Mouse (Mus musculus): ENCODE results near the gene Olfr1380.
"Not testable (repeated sequence)": the region's sequence is repeated elsewhere in the genome, so short reads cannot be mapped to it uniquely, and the experiment has no call there.

GRCm38 (mm10) chr11:49608306-49608705 lies 51.6 kb downstream of the Olfr1380 start:
- TF ChIP-seq GATA1 (IDR thresholded peaks at IDR 0.05; ENCODE audit: borderline replicate concordance, low read length); FLI1 (IDR thresholded peaks at IDR 0.05; ENCODE audit: low read length): not testable (repeated sequence)
